Mouse (Mus musculus) C2C12 (cell line): ENCODE data around the gene Slc38a9. TPM values are rescaled to one million over a fixed set of nuclear protein-coding genes. Genes with fewer than 3 reads are reported as not detected.

Experiments used
- H3K27me3 ChIP-seq: one replicate; pipeline ENCODE4 v1.6.1; 2011; ENCODE audit not compliant: control insufficient read depth, insufficient read depth, insufficient read length
- H3K36me3 ChIP-seq: one replicate; pipeline ENCODE4 v1.6.1; 2011; ENCODE audit not compliant: control insufficient read depth, insufficient read depth
- H3K4me3 ChIP-seq: one replicate; pipeline ENCODE4 v1.5.1; 2011; ENCODE audit warnings: mild to moderate bottlenecking, control low read depth; ENCODE audit not compliant: poor library complexity, insufficient read depth, severe bottlenecking
- H3K79me2 ChIP-seq: one replicate; pipeline ENCODE4 v1.6.1; 2011; ENCODE audit not compliant: control insufficient read depth, insufficient read depth
- H3K79me3 ChIP-seq: one replicate; pipeline ENCODE4 v1.6.1; 2011; ENCODE audit warnings: low read depth, control low read depth
- H3ac ChIP-seq: one replicate; pipeline ENCODE3; 2011; ENCODE audit warnings: low read depth; ENCODE audit not compliant: control insufficient read depth, insufficient read length
- CEBPB ChIP-seq: IDR thresholded peaks from one replicate; pipeline ENCODE4 v1.6.1; 2011; ENCODE audit warnings: low read depth, mild to moderate bottlenecking, control low read depth, moderate library complexity
- CTCF ChIP-seq: IDR thresholded peaks from one replicate; pipeline ENCODE4 v1.5.1; 2011; ENCODE audit not compliant: control insufficient read depth, insufficient read depth, insufficient read length
- FOSL1 ChIP-seq: IDR thresholded peaks from one replicate; pipeline ENCODE4 v1.8.0; 2011; ENCODE audit warnings: mild to moderate bottlenecking, low read length; ENCODE audit not compliant: poor library complexity, insufficient read depth, severe bottlenecking
- MAX ChIP-seq: IDR thresholded peaks from one replicate; pipeline ENCODE4 v1.6.1; 2011; ENCODE audit warnings: mild to moderate bottlenecking, control low read depth
- MYOD1 ChIP-seq: IDR thresholded peaks from one replicate; pipeline ENCODE4 v1.6.1; 2011; ENCODE audit warnings: low read depth; ENCODE audit not compliant: control insufficient read depth, insufficient read length
- MYOG ChIP-seq: IDR thresholded peaks from one replicate; pipeline ENCODE4 v1.6.1; 2011; ENCODE audit not compliant: control insufficient read depth, insufficient read length; ENCODE audit errors: extremely low read depth
- USF1 ChIP-seq: IDR thresholded peaks from one replicate; pipeline ENCODE4 v1.6.1; 2011; ENCODE audit warnings: low read depth, mild to moderate bottlenecking, control low read depth, moderate library complexity
- polyA plus RNA-seq: library from polyadenylated mRNA; unstranded; fragments of >200 nt; fragmentation: generic; extraction: Trizol; gene quantifications from one replicate; pipeline ENCODE4 v1.2.1, GENCODE M21; 2012; ENCODE audit warnings: missing spikeins

The Slc38a9 gene
- polyA plus RNA-seq, 1 experiment = 1.5 TPM

GRCm38 (mm10) chr13:112734906-112735713 lies 74.6 kb downstream of the Slc38a9 start:
- no peak overlapping the region for H3K4me3 ChIP-seq
- no peaks in the 10 kb centered on the region for H3K36me3 ChIP-seq
- no peak for TF ChIP-seq CEBPB
- no peaks in the 10 kb centered on the region for H3K79me3 ChIP-seq
- no peaks in the 10 kb centered on the region for H3K27me3 ChIP-seq
- H3K79me2 ChIP-seq = no peaks in the 10 kb centered on the region
- no peak overlapping the region for H3ac ChIP-seq

GRCm38 (mm10) chr13:112736407-112736806 lies 75.9 kb downstream of the Slc38a9 start:
- no peaks in the 10 kb centered on the region for H3K36me3 ChIP-seq
- H3ac ChIP-seq = no peak overlapping the region
- H3K27me3 ChIP-seq = no peaks in the 10 kb centered on the region
- no peaks in the 10 kb centered on the region for H3K79me2 ChIP-seq
- H3K79me3 ChIP-seq = no peaks in the 10 kb centered on the region
- TF ChIP-seq CTCF (no peak), CEBPB (no peak), MAX (no peak), FOSL1 (no peak), USF1 (no peak), MYOD1 (no peak), MYOG (no peak)
- H3K4me3 ChIP-seq = no peak overlapping the region

GRCm38 (mm10) chr13:112737110-112737509 lies 76.6 kb downstream of the Slc38a9 start:
- TF ChIP-seq CTCF (no peak), MYOG (no peak), CEBPB (no peak), FOSL1 (no peak), USF1 (no peak), MYOD1 (no peak), MAX (no peak)
- Histone ChIP-seq H3K79me2 (no peaks in the 10 kb centered on the region), H3K79me3 (no peaks in the 10 kb centered on the region), H3ac (no peak overlapping the region), H3K36me3 (no peaks in the 10 kb centered on the region), H3K4me3 (no peak overlapping the region), H3K27me3 (no peaks in the 10 kb centered on the region)

GRCm38 (mm10) chr13:112738005-112738404 lies 77.5 kb downstream of the Slc38a9 start:
- Histone ChIP-seq H3K79me3 (no peaks in the 10 kb centered on the region), H3K36me3 (no peaks in the 10 kb centered on the region), H3K4me3 (no peak overlapping the region), H3K27me3 (no peaks in the 10 kb centered on the region), H3ac (no peak overlapping the region), H3K79me2 (no peaks in the 10 kb centered on the region)
- TF ChIP-seq CEBPB = no peak
- TF ChIP-seq MYOG = no peak
- no peak for TF ChIP-seq FOSL1
- no peak for TF ChIP-seq USF1
- TF ChIP-seq MAX = no peak
- no peak for TF ChIP-seq MYOD1
- TF ChIP-seq CTCF = no peak

GRCm38 (mm10) chr13:112740073-112740472 lies 79.5 kb downstream of the Slc38a9 start:
- H3K36me3 ChIP-seq = no peaks in the 10 kb centered on the region

GRCm38 (mm10) chr13:112742076-112742830 lies 81.7 kb downstream of the Slc38a9 start:
- TF ChIP-seq MYOG (no peak), CTCF (no peak), USF1 (no peak), CEBPB (no peak), MAX (no peak), FOSL1 (no peak), MYOD1 (no peak)
- Histone ChIP-seq H3K79me2 (no peaks in the 10 kb centered on the region), H3K27me3 (no peaks in the 10 kb centered on the region), H3K36me3 (no peaks in the 10 kb centered on the region), H3ac (no peak overlapping the region), H3K79me3 (no peaks in the 10 kb centered on the region), H3K4me3 (no peak overlapping the region)

More at GRCm38 (mm10) chr13:112740073-112740472, 79.5 kb downstream of the Slc38a9 start:
- H3K4me3 ChIP-seq = no peak overlapping the region
- TF ChIP-seq CTCF (no peak), MYOG (no peak), CEBPB (no peak), USF1 (no peak)
- H3ac ChIP-seq = no peak overlapping the region
- no peaks in the 10 kb centered on the region for H3K79me2 ChIP-seq
- H3K27me3 ChIP-seq = no peaks in the 10 kb centered on the region
- H3K79me3 ChIP-seq = no peaks in the 10 kb centered on the region
